Mouse (Mus musculus) forebrain, embryonic 13.5 days (tissue): Measurements from ENCODE around the gene Slc25a12. TPM values are rescaled to one million over a fixed set of nuclear protein-coding genes. Genes with fewer than 3 reads are reported as not detected.

ENCODE experiments used
- ATAC-seq: fragments of 200-750 bp; cut with Nextera tagmentation; 2 replicates; pipeline ENCODE4 v1.8.0; 2017
- H3K27ac ChIP-seq: fragments of 300-500 bp; sonication (generic); 2 replicates; pipeline ENCODE4 v1.5.1; 2015; ENCODE audit warnings: inconsistent platforms, mild to moderate bottlenecking, moderate library complexity
- H3K27me3 ChIP-seq: fragments of 300-500 bp; sonication (generic); 2 replicates; pipeline ENCODE4 v1.6.1; 2015; ENCODE audit warnings: mild to moderate bottlenecking, inconsistent platforms
- H3K36me3 ChIP-seq: fragments of 300-500 bp; sonication (generic); 2 replicates; pipeline ENCODE4 v1.6.1; 2015; ENCODE audit warnings: mild to moderate bottlenecking, inconsistent platforms; ENCODE audit not compliant: poor library complexity, severe bottlenecking
- H3K4me1 ChIP-seq: fragments of 300-500 bp; sonication (generic); 2 replicates; pipeline ENCODE4 v1.6.1; 2015; ENCODE audit warnings: inconsistent platforms
- H3K4me2 ChIP-seq: fragments of 300-500 bp; sonication (generic); 2 replicates; pipeline ENCODE4 v1.6.1; 2015; ENCODE audit warnings: inconsistent platforms, mild to moderate bottlenecking, moderate library complexity
- H3K4me3 ChIP-seq: fragments of 300-500 bp; sonication (generic); 2 replicates; pipeline ENCODE4 v1.5.1; 2015; ENCODE audit warnings: mild to moderate bottlenecking, inconsistent platforms
- H3K9ac ChIP-seq: fragments of 300-500 bp; sonication (generic); 2 replicates; pipeline ENCODE4 v1.6.1; 2015; ENCODE audit warnings: mild to moderate bottlenecking, inconsistent platforms
- H3K9me3 ChIP-seq: fragments of 300-500 bp; sonication (generic); replicated peaks from 2 replicates; pipeline ENCODE4 v1.6.1; 2016; ENCODE audit warnings: inconsistent platforms
- WGBS: fragments of 180-500 bp; shearing (Covaris S2); methylation state at CpG from one replicate; pipeline ENCODE4 v1.1.7; 2015; 5-methylcytosine and 5-hydroxymethylcytosine counted together
- polyA plus RNA-seq: library from polyadenylated mRNA; unstranded; fragments of >200 nt; fragmentation: Nextera tagmentation; extraction: Ambion mirVana; gene quantifications from 2 replicates; pipeline ENCODE4 v1.2.1, GENCODE M21; 2015

The Slc25a12 gene
- polyA plus RNA-seq, 1 experiment from 2014 or later: 63.3 TPM

GRCm38 (mm10) chr2:71270085-71270484, 97.5 kb downstream of the Slc25a12 start:
- ATAC-seq: no peak

DNA sequence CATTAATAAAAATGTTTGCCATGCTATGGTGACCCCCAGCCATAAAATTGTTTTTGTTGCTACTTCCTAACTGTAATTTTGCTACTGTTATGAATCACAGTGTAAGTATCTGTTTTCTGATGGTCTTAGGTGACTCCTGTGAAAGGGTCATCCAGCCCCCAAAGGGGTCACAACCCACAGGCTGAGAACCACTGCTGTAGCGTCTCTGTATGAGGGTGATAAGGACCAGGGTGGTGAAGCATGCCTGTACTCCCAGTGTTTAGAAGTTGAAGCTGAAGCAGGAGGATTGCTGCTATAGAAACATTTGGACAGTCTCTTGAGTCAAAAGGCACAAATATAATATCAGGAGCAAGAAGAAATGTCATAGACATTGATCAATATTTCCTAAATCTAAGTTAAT, 98.2 kb downstream of the Slc25a12 start:
- H3K27me3 ChIP-seq: no peaks in the 10 kb centered on the region
- no peaks in the 10 kb centered on the region for H3K9me3 ChIP-seq
- H3K9ac ChIP-seq: no peak overlapping the region
- no peak overlapping the region for H3K27ac ChIP-seq
- no peak for ATAC-seq
- H3K36me3 ChIP-seq: peaks cover 50% of the 10 kb centered on the region
- 81% methylated on average over 1 of the region's 1 CpGs for WGBS
- no peak overlapping the region for H3K4me2 ChIP-seq
- H3K4me1 ChIP-seq: no peaks in the 10 kb centered on the region
- H3K4me3 ChIP-seq: no peak overlapping the region

More at GRCm38 (mm10) chr2:71270085-71270484, 97.5 kb downstream of the Slc25a12 start:
- Histone ChIP-seq H3K4me1 (no peaks in the 10 kb centered on the region), H3K9ac (no peak overlapping the region), H3K4me3 (no peak overlapping the region), H3K4me2 (no peak overlapping the region), H3K36me3 (peaks cover 50% of the 10 kb centered on the region), H3K27me3 (no peaks in the 10 kb centered on the region), H3K27ac (no peak overlapping the region), H3K9me3 (no peaks in the 10 kb centered on the region)
- WGBS: 81% methylated on average over 4 of the region's 4 CpGs

- Histone ChIP-seq H3K4me1 (no peaks in the 10 kb centered on the region), H3K27me3 (no peaks in the 10 kb centered on the region), H3K27ac (no peak overlapping the region), H3K4me2 (no peak overlapping the region), H3K9me3 (no peaks in the 10 kb centered on the region), H3K4me3 (no peak overlapping the region), H3K9ac (no peak overlapping the region), H3K36me3 (peaks cover 52% of the 10 kb centered on the region)
- 95% methylated on average over 8 of the region's 8 CpGs for WGBS
- ATAC-seq: no peak
Observed at GRCm38 (mm10) chr2:71268691-71269090, 98.9 kb downstream of the Slc25a12 start.

DNA sequence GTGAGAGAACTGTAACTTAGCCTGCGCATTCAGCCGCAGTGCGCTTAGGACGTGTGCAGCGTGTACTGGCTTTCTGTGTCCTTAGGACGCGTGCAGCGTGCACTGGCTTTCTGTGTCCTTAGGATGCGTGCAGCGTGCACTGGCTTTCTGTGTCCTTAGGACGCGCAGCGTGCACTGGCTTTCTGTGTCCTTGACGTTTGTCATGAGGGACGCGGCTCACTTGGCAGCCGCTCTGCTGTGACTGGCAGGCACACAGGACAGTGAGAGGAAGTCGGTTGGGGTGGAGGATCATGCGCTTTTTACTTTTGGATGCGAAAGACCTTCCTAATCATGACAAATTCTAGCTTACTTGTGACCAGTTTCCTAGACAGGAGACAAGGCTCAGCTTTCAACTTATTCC, 103.0 kb downstream of the Slc25a12 start:
- H3K4me2 ChIP-seq: no peak overlapping the region
- no peak overlapping the region for H3K27ac ChIP-seq
- WGBS: 93% methylated on average over 20 of the region's 20 CpGs
- H3K4me3 ChIP-seq: no peak overlapping the region
- H3K9ac ChIP-seq: no peak overlapping the region
- H3K27me3 ChIP-seq: no peaks in the 10 kb centered on the region
- no peaks in the 10 kb centered on the region for H3K4me1 ChIP-seq
- H3K9me3 ChIP-seq: no peaks in the 10 kb centered on the region
- ATAC-seq: no peak
- H3K36me3 ChIP-seq: peaks cover 77% of the 10 kb centered on the region

GRCm38 (mm10) chr2:71256581-71256980, 111.0 kb downstream of the Slc25a12 start:
- Histone ChIP-seq H3K9ac (no peak overlapping the region), H3K9me3 (no peaks in the 10 kb centered on the region), H3K27ac (no peak overlapping the region), H3K4me3 (no peak overlapping the region), H3K27me3 (no peaks in the 10 kb centered on the region), H3K4me1 (peaks cover 13% of the 10 kb centered on the region; the same call in 1 of the 2 replicates), H3K4me2 (no peak overlapping the region), H3K36me3 (peaks cover 85% of the 10 kb centered on the region)
- WGBS: 86% methylated on average over 7 of the region's 7 CpGs
- ATAC-seq: no peak

- Histone ChIP-seq H3K9me3 (no peaks in the 10 kb centered on the region), H3K36me3 (peaks cover 87% of the 10 kb centered on the region), H3K4me3 (no peak overlapping the region), H3K9ac (no peak overlapping the region), H3K27ac (no peak overlapping the region), H3K4me2 (no peak overlapping the region), H3K4me1 (peaks cover 13% of the 10 kb centered on the region; the same call in 1 of the 2 replicates), H3K27me3 (no peaks in the 10 kb centered on the region)
- no peak for ATAC-seq
- 79% methylated on average over 4 of the region's 4 CpGs for WGBS
Observed at GRCm38 (mm10) chr2:71254836-71255235, 112.7 kb downstream of the Slc25a12 start.

DNA sequence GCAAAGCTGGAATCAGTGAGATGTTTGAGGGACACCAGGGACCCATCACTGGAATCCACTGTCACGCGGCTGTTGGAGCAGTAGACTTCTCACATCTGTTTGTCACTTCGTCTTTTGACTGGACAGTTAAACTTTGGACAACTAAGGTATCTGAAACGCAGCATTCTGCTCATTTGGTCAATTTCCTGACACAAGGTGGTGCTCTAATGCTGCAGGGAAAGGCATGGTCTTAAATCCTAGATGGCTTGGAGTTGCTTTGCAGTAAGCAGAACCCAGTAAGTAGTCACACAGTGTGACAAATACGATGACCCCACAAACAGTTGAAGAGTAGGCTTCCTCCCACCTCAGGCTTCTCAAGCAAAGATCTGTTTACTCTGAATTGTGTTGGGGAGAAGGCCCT, 116.7 kb downstream of the Slc25a12 start:
- no peak overlapping the region for H3K9ac ChIP-seq
- H3K27me3 ChIP-seq: no peaks in the 10 kb centered on the region
- peaks cover 71% of the 10 kb centered on the region for H3K36me3 ChIP-seq
- H3K9me3 ChIP-seq: no peaks in the 10 kb centered on the region
- H3K4me2 ChIP-seq: no peak overlapping the region
- no peak overlapping the region for H3K4me3 ChIP-seq
- no peak overlapping the region for H3K27ac ChIP-seq
- WGBS: 73% methylated on average over 5 of the region's 5 CpGs
- ATAC-seq: no peak
- peaks cover 19% of the 10 kb centered on the region for H3K4me1 ChIP-seq

GRCm38 (mm10) chr2:71248071-71248470, 119.5 kb downstream of the Slc25a12 start:
- no peaks in the 10 kb centered on the region for H3K27me3 ChIP-seq
- no peak for ATAC-seq
- H3K4me2 ChIP-seq: no peak overlapping the region
- WGBS: 85% methylated on average over 3 of the region's 3 CpGs
- H3K4me1 ChIP-seq: peaks cover 31% of the 10 kb centered on the region
- H3K9me3 ChIP-seq: no peaks in the 10 kb centered on the region
- no peak overlapping the region for H3K9ac ChIP-seq
- H3K27ac ChIP-seq: no peak overlapping the region
- no peak overlapping the region for H3K4me3 ChIP-seq
- peaks cover 51% of the 10 kb centered on the region for H3K36me3 ChIP-seq

GRCm38 (mm10) chr2:71246096-71246495, 121.5 kb downstream of the Slc25a12 start:
- H3K4me3 ChIP-seq: no peak overlapping the region
- H3K27me3 ChIP-seq: no peaks in the 10 kb centered on the region
- H3K36me3 ChIP-seq: peaks cover 35% of the 10 kb centered on the region
- 79% methylated on average over 5 of the region's 5 CpGs for WGBS
- H3K4me2 ChIP-seq: no peak overlapping the region
- peak overlapping the region; percentile 69 for H3K27ac ChIP-seq
- H3K9ac ChIP-seq: no peak overlapping the region
- no peaks in the 10 kb centered on the region for H3K9me3 ChIP-seq
- H3K4me1 ChIP-seq: peaks cover 33% of the 10 kb centered on the region
- no peak for ATAC-seq

DNA sequence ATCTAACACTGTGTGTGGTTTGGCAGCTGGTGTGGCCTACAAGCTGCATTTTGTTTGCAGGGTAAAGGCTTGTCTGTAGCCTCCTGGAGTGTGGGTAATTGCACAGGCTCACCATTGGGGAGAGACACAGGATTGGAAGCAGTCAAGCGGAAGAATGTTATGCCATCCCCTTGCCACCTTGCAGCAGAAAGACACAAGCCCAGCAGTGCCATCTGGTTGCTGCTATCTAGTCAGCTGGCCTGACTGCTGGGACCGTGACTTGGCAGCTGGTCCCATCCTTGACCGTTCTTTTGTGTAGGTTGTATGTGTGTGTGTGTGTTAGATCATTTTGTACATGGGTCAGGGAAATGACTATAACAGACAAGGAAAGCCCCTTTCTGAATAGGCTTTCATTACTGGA, 122.1 kb downstream of the Slc25a12 start:
- ATAC-seq: peak; percentile 92
- H3K4me2 ChIP-seq: peak overlapping the region; percentile 17

GRCm38 (mm10) chr2:71244807-71245206, 122.7 kb downstream of the Slc25a12 start:
- 14% methylated on average over 7 of the region's 7 CpGs for WGBS
- H3K27ac ChIP-seq: peak overlapping the region; percentile 91
- H3K9me3 ChIP-seq: no peaks in the 10 kb centered on the region
- ATAC-seq: peak; percentile 72; the same call in 1 of the 2 replicates
- no peaks in the 10 kb centered on the region for H3K27me3 ChIP-seq
- H3K9ac ChIP-seq: no peak overlapping the region
- peak overlapping the region; percentile 17 for H3K4me2 ChIP-seq
- no peak overlapping the region for H3K4me3 ChIP-seq
- peaks cover 30% of the 10 kb centered on the region for H3K36me3 ChIP-seq
- H3K4me1 ChIP-seq: peaks cover 33% of the 10 kb centered on the region

More for the DNA sequence above, 122.1 kb downstream of the Slc25a12 start:
- 19% methylated on average over 3 of the region's 3 CpGs for WGBS
- Histone ChIP-seq H3K36me3 (peaks cover 30% of the 10 kb centered on the region), H3K27me3 (no peaks in the 10 kb centered on the region), H3K27ac (peak overlapping the region; percentile 91), H3K4me1 (peaks cover 33% of the 10 kb centered on the region), H3K9me3 (no peaks in the 10 kb centered on the region), H3K4me3 (no peak overlapping the region), H3K9ac (no peak overlapping the region)

DNA sequence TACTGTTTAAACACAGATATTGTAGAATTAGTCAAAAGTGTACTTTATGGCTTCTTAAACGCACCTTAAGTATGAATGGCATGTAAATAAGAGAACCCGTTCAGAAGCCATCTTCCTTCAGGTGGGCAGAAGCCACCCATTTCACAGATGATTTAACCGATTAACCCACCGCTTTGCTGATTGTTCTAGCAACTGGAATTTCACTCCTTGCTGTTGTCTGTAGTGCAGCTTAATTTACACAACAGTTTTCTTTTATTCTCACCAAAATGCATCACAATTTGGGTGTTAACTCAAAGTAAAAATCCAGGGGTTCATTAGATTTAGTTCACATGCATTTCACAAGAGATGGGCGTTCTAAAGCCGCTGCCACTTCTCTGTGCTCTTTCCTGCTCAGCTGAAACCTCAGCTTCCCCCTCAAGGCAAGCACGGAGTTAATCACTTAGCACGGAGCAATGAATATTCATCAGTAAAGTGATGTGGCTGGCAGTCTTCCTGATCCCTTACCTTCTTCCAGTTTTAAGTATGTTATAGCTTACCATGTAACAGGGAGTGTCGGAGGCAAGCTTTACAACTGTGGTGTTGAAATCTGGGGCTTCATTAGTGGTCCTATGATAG, 124.4 kb downstream of the Slc25a12 start:
- 42% methylated on average over 9 of the region's 9 CpGs for WGBS
- Histone ChIP-seq H3K27me3 (no peaks in the 10 kb centered on the region), H3K4me1 (peaks cover 33% of the 10 kb centered on the region), H3K4me3 (no peak overlapping the region), H3K4me2 (peak overlapping the region; percentile 10; the same call in 1 of the 2 replicates), H3K9me3 (no peaks in the 10 kb centered on the region), H3K36me3 (peaks cover 32% of the 10 kb centered on the region), H3K27ac (peak overlapping the region; percentile 40), H3K9ac (no peak overlapping the region)
- ATAC-seq: no peak

DNA sequence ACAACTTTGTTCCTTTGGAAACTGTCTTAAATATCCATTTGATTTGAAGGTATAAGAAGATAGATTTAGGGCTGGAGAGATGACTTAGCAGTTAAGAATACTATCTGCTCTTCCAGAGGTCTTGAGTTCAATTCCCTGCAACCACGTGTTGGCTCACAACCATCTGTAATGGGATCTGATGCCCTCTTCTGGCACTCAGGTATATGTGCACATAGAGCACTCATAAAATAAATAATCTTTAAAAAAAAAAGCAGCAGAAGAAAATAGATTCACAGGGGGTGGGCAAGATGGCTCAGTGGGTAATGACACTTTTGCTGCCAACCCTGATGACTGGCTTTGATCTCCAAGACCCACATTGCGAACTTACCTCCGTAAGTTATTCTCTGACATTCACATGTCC, 125.4 kb downstream of the Slc25a12 start:
- peaks cover 31% of the 10 kb centered on the region for H3K36me3 ChIP-seq
- WGBS: 85% methylated on average over 3 of the region's 3 CpGs
- H3K4me2 ChIP-seq: no peak overlapping the region
- peaks cover 33% of the 10 kb centered on the region for H3K4me1 ChIP-seq
- H3K9ac ChIP-seq: no peak overlapping the region
- no peaks in the 10 kb centered on the region for H3K9me3 ChIP-seq
- no peak overlapping the region for H3K27ac ChIP-seq
- no peaks in the 10 kb centered on the region for H3K27me3 ChIP-seq
- no peak for ATAC-seq
- no peak overlapping the region for H3K4me3 ChIP-seq
